Mouse (Mus musculus): ENCODE results near the gene Btc. TPM values are rescaled to one million over a fixed set of nuclear protein-coding genes. Genes with fewer than 3 reads are reported as not detected.

The Btc gene
- polyA plus RNA-seq, 1 experiment, result 5.9 TPM

GRCm38 (mm10) chr5:91345681-91346080 lies 57.1 kb downstream of the Btc start:
- no peaks in the 10 kb centered on the region for H3K4me1 ChIP-seq (ENCODE audit: control insufficient read depth, insufficient read depth, insufficient read length, low read length)
- no peak overlapping the region for H3K4me3 ChIP-seq (ENCODE audit: insufficient read depth, low read depth, low read length)
- no peak overlapping the region for H3K27ac ChIP-seq (replicated peaks; ENCODE audit: low read depth, low read length)

GRCm38 (mm10) chr5:91345064-91345463 lies 57.7 kb downstream of the Btc start:
- H3K4me1 ChIP-seq (ENCODE audit: control insufficient read depth, insufficient read depth, insufficient read length, low read length), result no peaks in the 10 kb centered on the region
- H3K27ac ChIP-seq (replicated peaks; ENCODE audit: low read depth, low read length), result no peak overlapping the region

GRCm38 (mm10) chr5:91341981-91342760 lies 60.6 kb downstream of the Btc start:
- Histone ChIP-seq H3K27ac (replicated peaks; ENCODE audit: low read depth, low read length) (no peak overlapping the region), H3K4me1 (ENCODE audit: control insufficient read depth, insufficient read depth, insufficient read length, low read length) (no peaks in the 10 kb centered on the region), H3K4me3 (ENCODE audit: insufficient read depth, low read depth, low read length) (no peak overlapping the region)

More at GRCm38 (mm10) chr5:91345064-91345463, 57.7 kb downstream of the Btc start:
- H3K4me3 ChIP-seq (ENCODE audit: insufficient read depth, low read depth, low read length), result no peak overlapping the region

- Histone ChIP-seq H3K4me3 (ENCODE audit: insufficient read depth, low read depth, low read length) (no peak overlapping the region), H3K4me1 (ENCODE audit: control insufficient read depth, insufficient read depth, insufficient read length, low read length) (no peaks in the 10 kb centered on the region), H3K27ac (replicated peaks; ENCODE audit: low read depth, low read length) (no peak overlapping the region)
Observed at GRCm38 (mm10) chr5:91334227-91334626, 68.6 kb downstream of the Btc start.

GRCm38 (mm10) chr5:91332079-91332865 lies 70.5 kb downstream of the Btc start:
- Histone ChIP-seq H3K4me1 (ENCODE audit: control insufficient read depth, insufficient read depth, insufficient read length, low read length) (no peaks in the 10 kb centered on the region), H3K27ac (replicated peaks; ENCODE audit: low read depth, low read length) (no peak overlapping the region), H3K4me3 (ENCODE audit: insufficient read depth, low read depth, low read length) (no peak overlapping the region)

GRCm38 (mm10) chr5:91321840-91322239 lies 81.0 kb downstream of the Btc start:
- Histone ChIP-seq H3K4me1 (ENCODE audit: control insufficient read depth, insufficient read depth, insufficient read length, low read length) (no peaks in the 10 kb centered on the region), H3K27ac (replicated peaks; ENCODE audit: low read depth, low read length) (no peak overlapping the region), H3K4me3 (ENCODE audit: insufficient read depth, low read depth, low read length) (no peak overlapping the region)

GRCm38 (mm10) chr5:91320348-91320747 lies 82.4 kb downstream of the Btc start:
- H3K4me1 ChIP-seq (ENCODE audit: control insufficient read depth, insufficient read depth, insufficient read length, low read length), result no peaks in the 10 kb centered on the region
- H3K27ac ChIP-seq (replicated peaks; ENCODE audit: low read depth, low read length), result no peak overlapping the region
- no peak overlapping the region for H3K4me3 ChIP-seq (ENCODE audit: insufficient read depth, low read depth, low read length)

- Histone ChIP-seq H3K4me1 (ENCODE audit: control insufficient read depth, insufficient read depth, insufficient read length, low read length) (no peaks in the 10 kb centered on the region), H3K27ac (replicated peaks; ENCODE audit: low read depth, low read length) (no peak overlapping the region), H3K4me3 (ENCODE audit: insufficient read depth, low read depth, low read length) (no peak overlapping the region)
Observed at GRCm38 (mm10) chr5:91313971-91314370, 88.8 kb downstream of the Btc start.

GRCm38 (mm10) chr5:91311767-91312166 lies 91.0 kb downstream of the Btc start:
- Histone ChIP-seq H3K4me3 (ENCODE audit: insufficient read depth, low read depth, low read length) (no peak overlapping the region), H3K4me1 (ENCODE audit: control insufficient read depth, insufficient read depth, insufficient read length, low read length) (no peaks in the 10 kb centered on the region), H3K27ac (replicated peaks; ENCODE audit: low read depth, low read length) (no peak overlapping the region)

- Histone ChIP-seq H3K27ac (replicated peaks; ENCODE audit: low read depth, low read length) (no peak overlapping the region), H3K4me1 (ENCODE audit: control insufficient read depth, insufficient read depth, insufficient read length, low read length) (no peaks in the 10 kb centered on the region), H3K4me3 (ENCODE audit: insufficient read depth, low read depth, low read length) (no peak overlapping the region)
Observed at GRCm38 (mm10) chr5:91308576-91308975, 94.2 kb downstream of the Btc start.

- Histone ChIP-seq H3K4me1 (ENCODE audit: control insufficient read depth, insufficient read depth, insufficient read length, low read length) (no peaks in the 10 kb centered on the region), H3K4me3 (ENCODE audit: insufficient read depth, low read depth, low read length) (no peak overlapping the region), H3K27ac (replicated peaks; ENCODE audit: low read depth, low read length) (no peak overlapping the region)
Observed at GRCm38 (mm10) chr5:91307907-91308306, 94.9 kb downstream of the Btc start.

Other genes starting within 250 kb of the Btc start
- 163 and 186 TPM in 2 replicates for gene Parm1, start 114.6 kb upstream of the Btc start, polyA plus RNA-seq (2012; ENCODE audit: insufficient read depth, insufficient read length, missing spikeins)